In genomic region chr2:79681672-79682071, GRCm38 (mm10) we compare ENCODE assay signal across 24 mouse cellular contexts. TPM values are rescaled to one million over a fixed set of nuclear protein-coding genes. Genes with fewer than 3 reads are reported as not detected.
DNase-seq lines count a peak whose midpoint lies in the region; ATAC-seq and TF ChIP-seq lines count a peak whose summit lies in the region.
"Had no signal": no experiment of that assay in that cellular context is flagged by ENCODE, and none has a peak within 500 bp of the region (broad histone marks: within the 10 kb centered on the region; RNA-seq: fewer than 3 reads in every experiment).

No protein-coding gene starts in this region.

- H3K9ac ChIP-seq in intestine, embryonic 14.5 days (ENCODE audit: low read length): no peak overlapping the region
- no peak overlapping the region for H3K9ac ChIP-seq in intestine, postnatal 0 days (ENCODE audit: low read depth, low read length)
- H3K9ac ChIP-seq in intestine, embryonic 15.5 days: no peak overlapping the region
- no peak overlapping the region for H3K9ac ChIP-seq in intestine, embryonic 16.5 days (ENCODE audit: low read depth, low read length)
- H3K9ac ChIP-seq: embryonic facial prominence, embryonic 13.5 days; embryonic facial prominence, embryonic 15.5 days; forebrain, embryonic 12.5 days had no signal

- ATAC-seq in frontal cortex, adult (ENCODE audit: low TSS enrichment): peak; percentile 36
- peak; percentile 56 for ATAC-seq in intestine, embryonic 14.5 days (replicated peaks; ENCODE audit: low FRiP score, low TSS enrichment, low read depth)
- no peak for ATAC-seq in intestine, postnatal 0 days
- ATAC-seq in intestine, embryonic 15.5 days: peak; percentile 51
- ATAC-seq in intestine, embryonic 16.5 days: peak; percentile 50
- ATAC-seq: forebrain, embryonic 14.5 days; forebrain, embryonic 16.5 days had no signal

- H3K36me3 ChIP-seq in intestine, embryonic 14.5 days (ENCODE audit: control insufficient read depth, insufficient read depth, low read length): no peaks in the 10 kb centered on the region
- H3K36me3 ChIP-seq in intestine, postnatal 0 days (ENCODE audit: control insufficient read depth, insufficient read depth): no peaks in the 10 kb centered on the region
- H3K36me3 ChIP-seq in intestine, embryonic 15.5 days: no peaks in the 10 kb centered on the region
- H3K36me3 ChIP-seq in intestine, embryonic 16.5 days (ENCODE audit: control insufficient read depth, insufficient read depth, low read length): peaks cover 4% of the 10 kb centered on the region; the same call in 1 of the 2 replicates
- H3K36me3 ChIP-seq: embryonic facial prominence, embryonic 13.5 days; embryonic facial prominence, embryonic 15.5 days; forebrain, embryonic 10.5 days; forebrain, embryonic 12.5 days had no signal

- no peak overlapping the region for H3K4me2 ChIP-seq in intestine, embryonic 14.5 days (ENCODE audit: low read length)
- no peak overlapping the region for H3K4me2 ChIP-seq in intestine, postnatal 0 days (replicated peaks; ENCODE audit: low read depth)
- no peak overlapping the region for H3K4me2 ChIP-seq in intestine, embryonic 15.5 days (replicated peaks)
- H3K4me2 ChIP-seq in intestine, embryonic 16.5 days (ENCODE audit: low read depth, low read length): no peak overlapping the region
- H3K4me2 ChIP-seq: embryonic facial prominence, embryonic 13.5 days; embryonic facial prominence, embryonic 15.5 days; forebrain, embryonic 12.5 days had no signal

- no peak overlapping the region for H3K4me3 ChIP-seq in intestine, embryonic 14.5 days (ENCODE audit: low read depth, low read length)
- no peak overlapping the region for H3K4me3 ChIP-seq in intestine, postnatal 0 days (ENCODE audit: low read depth, low read length)
- H3K4me3 ChIP-seq in intestine, embryonic 15.5 days (replicated peaks): no peak overlapping the region
- H3K4me3 ChIP-seq in intestine, embryonic 16.5 days (ENCODE audit: low read length): no peak overlapping the region
- H3K4me3 ChIP-seq: embryonic facial prominence, embryonic 13.5 days; embryonic facial prominence, embryonic 15.5 days; erythroblast, embryonic 14.5 days; forebrain, embryonic 10.5 days; forebrain, embryonic 12.5 days had no signal

- WGBS in intestine, embryonic 14.5 days: 42% methylated on average over 4 of the region's 4 CpGs
- WGBS in intestine, postnatal 0 days: 61% methylated on average over 4 of the region's 4 CpGs
- WGBS in intestine, embryonic 15.5 days: 47% methylated on average over 4 of the region's 4 CpGs
- 56% methylated on average over 4 of the region's 4 CpGs for WGBS in intestine, embryonic 16.5 days

- 0 out of 2 replicates have a peak, but pooled peaks cover 3% of the 10 kb centered on the region for H3K4me1 ChIP-seq in intestine, embryonic 14.5 days (replicated peaks; ENCODE audit: control insufficient read depth, insufficient read depth, low read length)
- no peaks in the 10 kb centered on the region for H3K4me1 ChIP-seq in intestine, postnatal 0 days (replicated peaks; ENCODE audit: control insufficient read depth, insufficient read depth, low read length)
- no peaks in the 10 kb centered on the region for H3K4me1 ChIP-seq in intestine, embryonic 15.5 days (replicated peaks)
- no peaks in the 10 kb centered on the region for H3K4me1 ChIP-seq in intestine, embryonic 16.5 days (ENCODE audit: control insufficient read depth, insufficient read depth, low read length)
- H3K4me1 ChIP-seq: embryonic facial prominence, embryonic 13.5 days; embryonic facial prominence, embryonic 15.5 days; forebrain, embryonic 10.5 days; forebrain, embryonic 12.5 days had no signal

- H3K27ac ChIP-seq in intestine, embryonic 14.5 days (ENCODE audit: low read depth): peak overlapping the region; percentile 43; the same call in 1 of the 2 replicates
- no peak overlapping the region for H3K27ac ChIP-seq in intestine, postnatal 0 days (ENCODE audit: low read depth, low read length)
- no peak overlapping the region for H3K27ac ChIP-seq in intestine, embryonic 15.5 days
- H3K27ac ChIP-seq in intestine, embryonic 16.5 days (ENCODE audit: low read length): no peak overlapping the region
- H3K27ac ChIP-seq: embryonic facial prominence, embryonic 13.5 days; embryonic facial prominence, embryonic 15.5 days; forebrain, embryonic 10.5 days; forebrain, embryonic 12.5 days had no signal

- TF ChIP-seq CTCF in intestine, postnatal 0 days (IDR thresholded peaks at IDR 0.05; ENCODE audit: low read depth): no peak

- no peaks in the 10 kb centered on the region for H3K27me3 ChIP-seq in intestine, embryonic 14.5 days (replicated peaks; ENCODE audit: control insufficient read depth, insufficient read depth, low read length)
- H3K27me3 ChIP-seq in intestine, postnatal 0 days (replicated peaks; ENCODE audit: control insufficient read depth, insufficient read depth, low read length): no peaks in the 10 kb centered on the region
- no peaks in the 10 kb centered on the region for H3K27me3 ChIP-seq in intestine, embryonic 15.5 days (replicated peaks)
- H3K27me3 ChIP-seq in intestine, embryonic 16.5 days (replicated peaks; ENCODE audit: control insufficient read depth, insufficient read depth, low read length): no peaks in the 10 kb centered on the region
- H3K27me3 ChIP-seq: embryonic facial prominence, embryonic 13.5 days; embryonic facial prominence, embryonic 15.5 days; forebrain, embryonic 12.5 days had no signal

- DNase-seq in frontal cortex, postnatal 14 days (ENCODE audit: low spot score in 2 of 2): no peak
- no peak for DNase-seq in intestine, embryonic 14.5 days (ENCODE audit: low spot score)
- DNase-seq in thymus, postnatal 25 days: no peak
- DNase-seq: adrenal gland, adult 2 months; adrenal gland, postnatal 10 days; adrenal gland, postnatal 25 days; cerebellum, adult 11 months; cerebellum, adult 18-20 months; cerebellum, adult 8-10 months; cerebellum, adult 9-11 months; cerebellum, postnatal 14 days; cerebellum, postnatal 36 days had no signal

- no peaks in the 10 kb centered on the region for H3K9me3 ChIP-seq in intestine, embryonic 14.5 days (ENCODE audit: control insufficient read depth, low read length)
- no peaks in the 10 kb centered on the region for H3K9me3 ChIP-seq in intestine, postnatal 0 days (ENCODE audit: control insufficient read depth)
- H3K9me3 ChIP-seq in intestine, embryonic 15.5 days: no peaks in the 10 kb centered on the region
- no peaks in the 10 kb centered on the region for H3K9me3 ChIP-seq in intestine, embryonic 16.5 days (ENCODE audit: control insufficient read depth, low read length)
- H3K9me3 ChIP-seq: embryonic facial prominence, embryonic 13.5 days; embryonic facial prominence, embryonic 15.5 days; forebrain, embryonic 10.5 days; forebrain, embryonic 12.5 days had no signal

RNA-seq across cellular contexts. Expression of gene Ppp1r1c, which starts 25.9 kb away (rescaled TPM):
- not detected in 2 replicates for polyA plus RNA-seq in intestine, embryonic 14.5 days (2014; fragmentation: Nextera tagmentation; extraction: Ambion mirVana)
- not detected in 2 replicates for polyA plus RNA-seq in intestine, postnatal 0 days (2015; fragmentation: Nextera tagmentation; extraction: Ambion mirVana)
- polyA plus RNA-seq in intestine, embryonic 15.5 days (2015; fragmentation: Nextera tagmentation; extraction: Ambion mirVana): not detected in 2 replicates
- not detected in 2 replicates for polyA plus RNA-seq in intestine, embryonic 16.5 days (2015; fragmentation: Nextera tagmentation; extraction: Ambion mirVana)
- polyA plus RNA-seq: adrenal gland, adult 2 months; C2C12; erythroblast, embryonic 14.5 days; forebrain, embryonic 10.5 days; forebrain, embryonic 16.5 days had no signal

RNA-seq across cellular contexts. Expression of gene Itprid2, which starts 46.5 kb away (rescaled TPM):
- polyA plus RNA-seq in intestine, embryonic 14.5 days (2014; fragmentation: Nextera tagmentation; extraction: Ambion mirVana): 29.6 and 31.0 TPM in 2 replicates
- polyA plus RNA-seq in intestine, postnatal 0 days (2015; fragmentation: Nextera tagmentation; extraction: Ambion mirVana): 21.1 and 22.0 TPM in 2 replicates
- 19.5 and 20.5 TPM in 2 replicates for polyA plus RNA-seq in intestine, embryonic 15.5 days (2015; fragmentation: Nextera tagmentation; extraction: Ambion mirVana)
- 15.5 and 17.6 TPM in 2 replicates for polyA plus RNA-seq in intestine, embryonic 16.5 days (2015; fragmentation: Nextera tagmentation; extraction: Ambion mirVana)
